Mouse (Mus musculus) liver, embryonic 12.5 days (tissue): ENCODE data around the gene Alx3. TPM values are rescaled to one million over a fixed set of nuclear protein-coding genes. Genes with fewer than 3 reads are reported as not detected.

ENCODE experiments used
- ATAC-seq: fragments of 200-750 bp; cut with Nextera tagmentation; 2 replicates; pipeline ENCODE4 v1.8.0; 2017; ENCODE audit warnings: moderate number of reproducible peaks, mild to moderate bottlenecking, moderate library complexity
- H3K27ac ChIP-seq: fragments of 300-500 bp; sonication (generic); 2 replicates; pipeline ENCODE4 v1.5.1; 2016; ENCODE audit warnings: mild to moderate bottlenecking
- H3K27me3 ChIP-seq: fragments of 300-500 bp; sonication (generic); replicated peaks from 2 replicates; pipeline ENCODE4 v1.6.1; 2016; ENCODE audit warnings: mild to moderate bottlenecking, moderate library complexity
- H3K36me3 ChIP-seq: fragments of 300-500 bp; sonication (generic); 2 replicates; pipeline ENCODE4 v1.6.1; 2016; ENCODE audit warnings: mild to moderate bottlenecking, moderate library complexity
- H3K4me1 ChIP-seq: fragments of 300-500 bp; sonication (generic); 2 replicates; pipeline ENCODE4 v1.6.1; 2016
- H3K4me2 ChIP-seq: fragments of 300-500 bp; sonication (generic); 2 replicates; pipeline ENCODE4 v1.6.1; 2016; ENCODE audit warnings: mild to moderate bottlenecking, moderate library complexity
- H3K4me3 ChIP-seq: fragments of 300-500 bp; sonication (generic); 2 replicates; pipeline ENCODE4 v1.5.1; 2016; ENCODE audit warnings: mild to moderate bottlenecking, moderate library complexity
- H3K9ac ChIP-seq: fragments of 300-500 bp; sonication (generic); 2 replicates; pipeline ENCODE4 v1.6.1; 2016; ENCODE audit warnings: mild to moderate bottlenecking, moderate library complexity
- H3K9me3 ChIP-seq: fragments of 300-500 bp; sonication (generic); replicated peaks from 2 replicates; pipeline ENCODE4 v1.6.1; 2016; ENCODE audit warnings: mild to moderate bottlenecking, moderate library complexity
- WGBS: fragments of 180-500 bp; shearing (Covaris S2); methylation state at CpG from one replicate; pipeline ENCODE4 v1.1.7; 2016; ENCODE audit not compliant: insufficient replicate concordance; 5-methylcytosine and 5-hydroxymethylcytosine counted together
- polyA plus RNA-seq: library from polyadenylated mRNA; unstranded; fragments of >200 nt; fragmentation: Nextera tagmentation; extraction: Ambion mirVana; gene quantifications from 2 replicates; pipeline ENCODE4 v1.2.1, GENCODE M21; 2016

Alx3 gene
- polyA plus RNA-seq, 1 experiment from 2014 or later, result 0.76 TPM

DNA sequence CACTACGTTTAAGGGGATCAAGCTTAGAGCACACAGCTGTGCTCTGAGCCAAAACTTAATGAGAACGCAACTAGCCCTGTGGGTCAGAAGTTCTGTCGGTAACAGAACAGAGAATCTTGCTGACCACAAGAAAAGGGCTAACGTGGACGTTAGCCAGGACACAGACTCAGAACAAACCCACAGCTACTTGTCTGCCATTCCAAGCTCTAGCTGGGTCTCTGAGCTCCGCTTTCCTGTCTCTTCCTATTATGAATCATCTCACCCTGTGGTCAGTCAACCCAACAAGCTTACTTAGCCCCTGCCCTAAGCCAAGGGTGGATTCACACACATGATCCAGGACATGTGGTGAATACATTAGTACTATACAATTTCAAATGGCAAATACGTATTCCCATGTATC, 27.1 kb upstream of the Alx3 start:
- Histone ChIP-seq H3K4me1 (0 out of 2 replicates have a peak, but pooled peaks cover 5% of the 10 kb centered on the region), H3K36me3 (no peaks in the 10 kb centered on the region), H3K27me3 (peaks cover 51% of the 10 kb centered on the region), H3K27ac (no peak overlapping the region), H3K4me2 (no peak overlapping the region), H3K4me3 (no peak overlapping the region), H3K9me3 (no peaks in the 10 kb centered on the region), H3K9ac (no peak overlapping the region)
- no peak for ATAC-seq
- WGBS, result 56% methylated on average over 7 of the region's 7 CpGs

- Histone ChIP-seq H3K36me3 (no peaks in the 10 kb centered on the region), H3K27me3 (peaks cover 56% of the 10 kb centered on the region), H3K9ac (no peak overlapping the region), H3K4me3 (no peak overlapping the region), H3K9me3 (no peaks in the 10 kb centered on the region), H3K27ac (no peak overlapping the region), H3K4me2 (no peak overlapping the region), H3K4me1 (0 out of 2 replicates have a peak, but pooled peaks cover 2% of the 10 kb centered on the region)
- ATAC-seq, result no peak
- whole genome bisulfite sequencing, result 38% methylated on average over 4 of the region's 4 CpGs
Measured at GRCm38 (mm10) chr3:107568721-107569120, 26.1 kb upstream of the Alx3 start.

- no peaks in the 10 kb centered on the region for H3K36me3 ChIP-seq
- peaks cover 46% of the 10 kb centered on the region for H3K27me3 ChIP-seq
- no peak overlapping the region for H3K9ac ChIP-seq
- H3K4me2 ChIP-seq, result no peak overlapping the region
- H3K27ac ChIP-seq, result no peak overlapping the region
- no peak overlapping the region for H3K4me3 ChIP-seq
- H3K9me3 ChIP-seq, result no peaks in the 10 kb centered on the region
- WGBS, result 45% methylated on average over 2 of the region's 2 CpGs
- H3K4me1 ChIP-seq, result no peaks in the 10 kb centered on the region
- ATAC-seq, result no peak
Measured at GRCm38 (mm10) chr3:107571205-107571604, 23.6 kb upstream of the Alx3 start.

GRCm38 (mm10) chr3:107576807-107577206, 18.0 kb upstream of the Alx3 start:
- ATAC-seq, result no peak
- H3K36me3 ChIP-seq, result no peaks in the 10 kb centered on the region
- H3K27ac ChIP-seq, result no peak overlapping the region
- H3K4me3 ChIP-seq, result no peak overlapping the region
- 67% methylated on average over 3 of the region's 3 CpGs for WGBS
- no peak overlapping the region for H3K9ac ChIP-seq
- H3K9me3 ChIP-seq, result no peaks in the 10 kb centered on the region
- no peak overlapping the region for H3K4me2 ChIP-seq
- peaks cover 44% of the 10 kb centered on the region for H3K27me3 ChIP-seq
- peaks cover 20% of the 10 kb centered on the region for H3K4me1 ChIP-seq

- Histone ChIP-seq H3K9ac (no peak overlapping the region), H3K4me2 (peak overlapping the region; percentile 12; the same call in 1 of the 2 replicates), H3K9me3 (no peaks in the 10 kb centered on the region), H3K36me3 (no peaks in the 10 kb centered on the region), H3K27me3 (peaks cover 49% of the 10 kb centered on the region), H3K4me1 (peaks cover 20% of the 10 kb centered on the region), H3K27ac (no peak overlapping the region), H3K4me3 (no peak overlapping the region)
- ATAC-seq, result peak; percentile 96
- WGBS, result 6% methylated on average over 3 of the region's 3 CpGs
Measured at GRCm38 (mm10) chr3:107577810-107578390, 16.9 kb upstream of the Alx3 start.

DNA sequence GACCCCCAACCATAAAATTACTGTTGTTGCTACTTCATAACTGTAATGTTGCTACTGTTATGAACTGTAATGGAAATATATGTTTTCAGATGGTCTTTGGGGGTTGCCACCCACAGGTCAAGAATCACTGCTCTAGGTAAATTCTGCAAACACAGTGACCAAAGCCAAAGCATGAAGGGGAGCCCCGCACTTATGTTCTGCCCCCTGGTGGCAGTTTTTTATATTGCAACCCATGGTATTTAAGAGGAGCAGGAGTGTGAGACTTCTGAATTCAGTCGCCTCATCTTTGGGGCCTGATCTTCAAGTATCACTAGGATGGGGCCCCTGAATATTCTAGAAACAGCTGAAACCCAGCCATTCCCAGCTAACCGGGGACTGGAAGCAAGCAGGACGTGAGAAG, 15.4 kb upstream of the Alx3 start:
- WGBS, result 3% methylated on average over 4 of the region's 4 CpGs

DNA sequence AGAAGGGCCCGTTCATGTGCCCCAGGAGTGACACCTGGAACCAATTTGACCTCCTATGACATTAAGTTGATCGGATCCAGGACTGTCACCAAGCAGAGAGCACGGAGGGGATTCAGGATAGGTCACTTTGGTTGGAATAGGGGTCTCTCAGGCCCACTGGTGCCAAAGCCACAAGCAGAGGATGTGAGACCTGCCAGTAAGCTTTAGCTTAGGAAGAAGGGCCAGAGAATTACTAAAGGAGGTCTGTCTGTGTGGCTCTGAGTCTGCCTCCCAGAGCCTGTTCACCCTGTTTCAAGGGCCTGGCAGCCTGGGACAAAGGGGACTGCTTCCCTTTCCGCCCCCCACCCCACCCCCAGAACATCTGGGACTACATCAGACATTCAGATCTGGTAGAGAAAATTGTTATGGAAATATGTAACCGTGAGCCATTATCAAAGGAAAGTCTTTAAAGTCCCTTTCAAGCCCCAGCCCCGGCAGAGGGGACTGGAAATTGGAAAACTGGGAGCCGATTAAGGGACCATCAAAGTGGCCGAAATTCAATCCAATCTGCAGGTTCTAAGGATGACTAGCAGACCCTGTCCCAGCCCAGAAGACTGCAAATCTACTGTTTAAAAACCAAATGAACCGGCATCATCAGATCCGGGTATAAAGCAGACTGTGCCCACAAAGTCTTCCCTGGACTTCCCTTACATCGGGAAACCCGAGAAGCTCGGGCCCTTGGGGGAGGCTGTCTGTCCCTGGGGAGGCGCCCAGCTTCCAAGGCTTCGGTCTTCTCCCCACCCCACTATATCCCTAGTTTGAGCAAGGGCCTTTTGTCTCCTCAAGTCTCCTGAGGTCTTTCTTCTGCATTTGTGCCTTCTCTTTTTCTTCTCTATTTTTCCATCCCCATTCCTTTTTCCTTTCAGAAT, 13.5 kb upstream of the Alx3 start:
- no peak for ATAC-seq
- peaks cover 79% of the 10 kb centered on the region for H3K27me3 ChIP-seq
- H3K4me1 ChIP-seq, result peaks cover 20% of the 10 kb centered on the region
- no peaks in the 10 kb centered on the region for H3K9me3 ChIP-seq
- no peak overlapping the region for H3K4me2 ChIP-seq
- H3K36me3 ChIP-seq, result no peaks in the 10 kb centered on the region
- WGBS, result 7% methylated on average over 15 of the region's 15 CpGs
- no peak overlapping the region for H3K9ac ChIP-seq
- no peak overlapping the region for H3K4me3 ChIP-seq
- H3K27ac ChIP-seq, result no peak overlapping the region

More for the DNA sequence above, 15.4 kb upstream of the Alx3 start:
- H3K4me1 ChIP-seq, result peaks cover 20% of the 10 kb centered on the region
- no peak overlapping the region for H3K4me3 ChIP-seq
- H3K27ac ChIP-seq, result no peak overlapping the region
- ATAC-seq, result no peak
- no peaks in the 10 kb centered on the region for H3K9me3 ChIP-seq
- H3K9ac ChIP-seq, result no peak overlapping the region
- H3K4me2 ChIP-seq, result no peak overlapping the region
- no peaks in the 10 kb centered on the region for H3K36me3 ChIP-seq
- peaks cover 60% of the 10 kb centered on the region for H3K27me3 ChIP-seq

DNA sequence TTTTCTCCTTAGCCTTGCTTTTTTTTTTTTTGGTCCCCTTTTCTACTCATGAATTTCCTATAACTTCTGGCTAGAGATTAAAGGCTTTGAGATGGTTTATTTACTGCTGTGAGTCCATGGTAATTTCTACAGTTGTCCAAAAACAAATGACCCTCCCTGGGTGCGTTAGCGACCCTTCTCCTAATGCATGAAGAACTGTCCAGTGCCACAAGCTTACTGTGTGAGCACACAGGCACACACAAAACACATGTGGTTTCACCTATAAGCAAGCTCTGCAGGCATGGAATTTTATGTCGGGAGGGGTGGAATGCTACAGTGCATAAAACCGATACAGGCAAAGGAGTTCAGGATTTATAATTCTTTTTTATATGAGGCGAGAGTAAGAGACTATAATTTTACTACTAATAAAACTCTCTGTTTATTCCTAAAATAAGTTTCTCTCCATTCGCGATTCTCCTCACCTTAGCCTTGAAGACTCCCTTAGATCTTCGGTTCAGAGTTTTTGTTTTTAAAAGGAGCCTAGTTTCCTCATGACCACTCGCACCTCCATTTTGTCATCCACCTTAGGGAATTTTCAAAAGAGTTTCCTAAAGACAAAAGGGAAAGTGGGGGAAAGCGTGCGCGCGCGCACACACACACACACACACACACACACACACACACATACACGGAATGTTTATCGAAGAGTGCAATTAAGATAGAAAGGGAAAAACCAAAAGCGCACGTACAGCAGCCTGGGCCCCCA, 12.5 kb upstream of the Alx3 start:
- peaks cover 88% of the 10 kb centered on the region for H3K27me3 ChIP-seq
- 4% methylated on average over 18 of the region's 18 CpGs for WGBS
- H3K4me2 ChIP-seq, result peak overlapping the region; percentile 49
- no peak for ATAC-seq
- H3K9ac ChIP-seq, result no peak overlapping the region
- H3K36me3 ChIP-seq, result no peaks in the 10 kb centered on the region
- H3K9me3 ChIP-seq, result no peaks in the 10 kb centered on the region
- H3K4me3 ChIP-seq, result peak overlapping the region; percentile 32
- H3K4me1 ChIP-seq, result peaks cover 16% of the 10 kb centered on the region
- no peak overlapping the region for H3K27ac ChIP-seq

DNA sequence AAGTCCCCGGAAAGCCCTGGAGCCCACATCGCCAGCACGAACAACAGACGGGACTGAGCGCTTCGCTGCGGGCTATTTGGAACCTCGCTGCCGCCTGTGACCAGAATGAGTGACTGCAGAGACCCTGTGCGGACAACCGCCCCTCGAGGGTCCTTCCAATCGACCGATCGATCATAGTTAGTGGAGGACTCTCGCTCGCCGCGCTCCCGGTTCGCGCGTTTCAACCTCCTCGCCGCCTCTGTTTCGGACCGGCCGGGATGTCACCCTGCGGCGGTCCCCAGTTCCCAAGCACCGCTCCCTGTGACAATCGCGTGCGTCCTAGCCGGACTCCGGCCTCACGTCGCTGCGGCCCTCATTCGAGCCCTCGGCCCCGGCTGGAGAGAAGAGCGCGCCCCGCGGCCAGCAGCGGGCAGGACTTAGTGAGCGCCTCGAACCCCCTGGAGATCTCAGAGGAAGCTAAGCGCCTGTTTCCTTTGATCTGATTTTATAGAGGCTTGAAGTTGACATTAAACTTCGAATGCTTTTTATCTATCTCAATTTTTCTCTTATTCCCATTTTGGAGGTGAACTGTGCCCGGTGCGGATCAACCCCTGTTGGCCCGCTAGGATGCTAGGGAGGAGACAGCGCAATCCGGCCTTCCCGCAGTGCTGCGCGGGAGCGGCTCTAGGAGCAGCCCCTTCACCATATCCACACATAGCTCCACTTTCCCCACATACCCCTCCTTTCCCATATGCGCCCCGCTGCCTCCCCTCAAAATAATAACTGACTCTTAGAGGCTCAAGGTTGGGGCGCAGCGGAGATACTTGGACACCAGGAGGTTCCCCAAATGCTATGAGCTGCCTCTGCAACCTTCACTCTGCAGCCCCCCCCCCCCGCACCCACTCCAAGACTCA, 11.7 kb upstream of the Alx3 start:
- no peak overlapping the region for H3K27ac ChIP-seq
- no peak for ATAC-seq
- peak overlapping the region; percentile 49 for H3K4me2 ChIP-seq
- peaks cover 8% of the 10 kb centered on the region for H3K4me1 ChIP-seq
- peak overlapping the region; percentile 32 for H3K4me3 ChIP-seq
- H3K9ac ChIP-seq, result no peak overlapping the region
- no peaks in the 10 kb centered on the region for H3K36me3 ChIP-seq
- 2% methylated on average over 64 of the region's 65 CpGs for WGBS
- H3K9me3 ChIP-seq, result no peaks in the 10 kb centered on the region
- peaks cover 96% of the 10 kb centered on the region for H3K27me3 ChIP-seq

DNA sequence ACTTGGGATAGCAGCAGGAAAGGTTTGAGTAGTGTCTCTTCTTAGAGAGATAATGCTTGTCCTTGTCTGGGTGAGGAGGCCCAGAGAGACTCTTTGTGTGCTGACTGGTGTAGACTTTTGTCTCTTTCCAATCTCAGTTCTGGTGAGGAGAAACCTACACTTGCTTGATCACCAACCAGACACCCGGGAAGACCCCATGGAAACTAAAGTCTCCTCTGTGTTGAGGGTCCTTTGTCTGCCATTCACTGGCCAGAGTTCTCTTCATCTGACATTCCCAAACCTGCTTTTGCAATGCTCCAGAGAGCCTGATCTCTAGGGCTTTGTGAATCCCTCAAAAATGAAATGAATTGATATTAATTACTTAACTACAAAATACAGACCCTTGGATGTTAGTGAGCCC, 10.9 kb upstream of the Alx3 start:
- Histone ChIP-seq H3K9me3 (no peaks in the 10 kb centered on the region), H3K4me1 (peaks cover under 1% of the 10 kb centered on the region; the same call in 1 of the 2 replicates), H3K4me3 (no peak overlapping the region), H3K27me3 (peaks cover 98% of the 10 kb centered on the region), H3K9ac (no peak overlapping the region), H3K27ac (no peak overlapping the region), H3K36me3 (no peaks in the 10 kb centered on the region), H3K4me2 (no peak overlapping the region)
- WGBS, result 0% methylated on average over 1 of the region's 1 CpGs
- ATAC-seq, result no peak

DNA sequence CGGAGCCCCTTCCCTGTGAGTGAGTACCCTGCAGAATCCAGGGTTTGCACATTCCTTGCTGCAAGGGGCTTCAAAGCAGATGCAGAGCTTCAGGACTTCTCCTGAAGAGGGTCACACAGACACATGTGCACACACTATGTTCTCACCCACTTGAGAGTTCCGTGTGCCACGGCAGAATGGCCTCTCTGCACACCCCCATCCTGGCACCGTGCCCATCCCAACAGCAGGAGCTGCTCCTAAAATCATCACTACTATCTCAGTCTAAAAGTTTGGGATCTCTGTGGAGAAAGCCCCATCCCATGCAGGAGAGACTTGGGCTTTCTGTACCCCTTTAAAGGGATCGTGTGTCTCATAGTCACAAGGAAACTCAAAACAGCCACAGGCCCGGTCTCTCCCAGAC, 8.3 kb upstream of the Alx3 start:
- Histone ChIP-seq H3K27me3 (peaks cover 97% of the 10 kb centered on the region), H3K4me3 (no peak overlapping the region), H3K27ac (no peak overlapping the region), H3K4me1 (no peaks in the 10 kb centered on the region), H3K9ac (no peak overlapping the region), H3K9me3 (no peaks in the 10 kb centered on the region), H3K4me2 (no peak overlapping the region), H3K36me3 (no peaks in the 10 kb centered on the region)
- ATAC-seq, result no peak
- 68% methylated on average over 6 of the region's 6 CpGs for WGBS
